Mouse (Mus musculus): ENCODE results near the gene Acsl5. TPM values are rescaled to one million over a fixed set of nuclear protein-coding genes. Genes with fewer than 3 reads are reported as not detected.

Gene Acsl5
- total RNA-seq, 4 experiments from 2014 or later, result 47.3 to 65.0 (median 57.2) TPM

DNA sequence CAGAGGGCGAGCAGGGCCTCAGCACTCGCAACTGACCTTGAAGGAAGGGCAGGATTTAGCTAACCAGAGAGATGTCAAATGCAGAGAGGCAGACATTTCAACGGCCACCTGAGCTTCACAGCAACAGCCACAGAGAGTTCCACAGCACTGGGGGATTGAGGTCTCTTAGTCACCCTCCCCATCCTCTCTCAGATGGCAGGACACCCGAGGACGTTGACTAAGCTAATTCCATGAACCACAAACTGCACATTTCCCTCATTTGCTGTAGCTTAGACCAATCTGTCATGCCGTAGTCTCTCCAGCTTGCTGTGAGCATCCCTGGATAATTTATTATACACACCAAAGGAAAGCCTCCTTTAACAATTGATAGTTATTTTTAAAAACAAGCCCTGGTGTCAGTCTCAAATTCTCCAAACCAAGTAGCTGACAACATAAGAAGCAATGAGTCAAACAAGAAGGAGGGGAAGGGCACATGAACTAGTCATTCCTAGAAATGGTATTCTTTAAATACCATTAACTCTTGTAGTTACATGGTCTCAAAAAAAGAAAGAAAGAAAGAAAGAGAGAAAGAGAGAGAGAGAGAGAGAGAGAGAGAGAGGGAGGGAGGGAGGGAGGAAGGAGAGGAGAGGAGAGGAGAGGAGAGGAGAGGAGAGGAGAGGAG, 11.8 kb upstream of the Acsl5 start:
- DNase-seq (ENCODE audit: low spot score in 2 of 2), result no peak

DNA sequence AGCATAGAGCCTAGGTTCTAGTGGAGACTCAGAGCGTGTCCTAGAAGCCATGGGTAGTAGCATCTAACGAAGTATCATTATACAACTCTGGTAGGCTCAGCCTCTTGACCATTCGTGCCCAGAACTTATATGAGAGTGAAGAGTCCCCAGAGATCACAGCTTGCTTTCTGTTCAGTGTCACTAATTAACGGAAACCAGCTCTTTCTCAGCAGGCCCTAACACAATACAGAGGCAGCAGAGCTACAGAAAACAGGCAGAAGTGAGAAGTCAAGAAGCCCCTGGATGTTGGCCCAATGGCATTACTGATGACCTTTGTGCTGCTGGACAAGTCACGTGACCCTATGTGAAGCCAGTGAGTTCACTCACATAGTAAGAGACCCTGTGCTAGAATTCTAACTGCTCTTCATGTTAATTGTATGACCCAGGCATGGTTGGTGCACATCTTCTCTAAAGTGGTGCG, 10.5 kb upstream of the Acsl5 start, which contains the start of gene Gucy2g:
Gucy2g (minus strand) TSS at position 51 of the 460 bp plus-strand sequence.
- no peak for DNase-seq (ENCODE audit: low spot score in 2 of 2)

DNA sequence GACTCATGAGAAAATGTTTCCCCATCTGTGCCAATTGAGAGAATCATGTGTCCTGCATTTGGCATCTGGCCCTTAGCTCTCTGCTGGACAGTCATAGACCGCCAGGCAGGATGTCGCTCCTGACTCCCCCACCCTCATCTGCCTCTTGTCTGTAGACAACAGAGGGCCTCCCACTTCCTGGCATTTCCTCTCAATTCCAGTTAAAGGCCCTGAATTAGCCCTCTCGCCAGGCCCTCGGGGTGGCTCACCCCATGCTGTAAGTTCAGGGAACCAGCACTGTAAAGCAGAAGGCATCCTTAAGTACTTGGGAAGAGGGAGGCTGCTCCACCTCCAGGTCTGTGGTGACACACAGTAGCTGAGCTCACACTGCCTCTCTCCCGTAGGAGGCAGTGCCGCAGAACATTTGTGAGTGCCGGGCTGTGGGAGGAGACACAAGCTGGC, 6.9 kb upstream of the Acsl5 start:
- peak in 1 of 2 experiments; percentile 78 for DNase-seq (ENCODE audit: low spot score in 2 of 2)

DNA sequence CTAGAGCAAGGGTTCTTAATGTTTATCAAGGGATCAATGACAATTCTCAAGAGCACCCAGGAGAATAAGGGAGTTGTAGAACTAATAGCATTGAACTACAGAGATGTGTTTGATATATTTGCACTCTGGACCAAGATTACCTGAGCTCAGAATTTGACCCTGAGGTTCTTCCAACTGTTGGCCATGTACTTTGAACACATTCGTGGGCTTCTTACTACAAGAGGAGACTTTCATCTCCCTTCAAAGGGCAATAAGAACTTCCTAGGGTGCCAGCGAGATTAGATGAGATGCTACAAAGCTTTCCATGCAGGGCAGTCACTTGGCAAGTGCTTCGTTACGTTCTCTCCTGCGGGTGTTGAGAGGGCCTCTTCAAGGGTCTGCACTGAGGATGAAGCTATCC, 4.2 kb upstream of the Acsl5 start:
- no peak for DNase-seq (ENCODE audit: low spot score in 2 of 2)

DNA sequence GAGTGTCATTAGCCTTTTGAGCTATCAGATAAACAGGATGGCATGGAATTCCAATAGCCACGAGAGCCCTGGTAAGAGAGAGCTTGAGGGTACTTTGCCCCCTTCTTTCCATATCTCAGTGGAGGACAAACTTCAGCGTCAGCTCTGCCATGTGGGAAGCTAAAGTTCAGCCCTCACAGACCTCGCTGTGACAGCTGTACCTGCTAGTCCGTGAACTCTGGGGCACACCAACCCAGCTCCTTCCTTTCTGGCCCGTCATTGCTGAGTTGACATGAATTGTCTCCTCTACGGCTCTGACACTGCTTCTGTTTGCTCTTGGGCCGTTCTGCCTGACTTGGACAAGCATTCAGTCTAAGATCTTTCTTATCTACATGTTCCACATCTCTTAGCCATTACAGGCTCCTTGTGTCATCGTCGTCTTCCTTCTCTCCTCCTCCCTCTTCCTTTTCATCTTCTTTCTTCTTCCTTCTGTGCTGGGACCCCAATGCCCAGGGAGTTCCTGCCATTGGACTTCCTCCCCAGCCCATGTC, 3.7 kb upstream of the Acsl5 start:
- no peak for DNase-seq (ENCODE audit: low spot score in 2 of 2)

DNA sequence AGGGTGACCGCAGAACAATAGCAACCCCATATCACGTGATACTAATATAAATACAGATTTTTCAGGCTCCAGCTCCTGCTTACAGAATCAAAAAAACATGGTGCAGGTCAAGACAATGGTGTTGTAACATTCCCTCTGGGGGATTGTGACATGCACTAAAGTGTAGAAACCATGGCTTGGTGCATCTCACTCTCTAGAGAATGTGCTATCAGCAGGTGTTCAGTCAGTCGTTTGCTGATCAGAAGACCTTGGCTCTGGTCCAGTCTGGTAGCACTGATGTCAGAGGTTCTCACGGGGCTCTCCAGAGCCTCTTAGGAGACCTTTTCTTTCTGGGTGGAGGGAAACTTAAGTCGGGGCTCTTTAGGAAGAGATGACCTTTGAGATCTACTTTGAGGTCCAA, 1.3 kb upstream of the Acsl5 start:
- DNase-seq (ENCODE audit: low spot score in 2 of 2), result no peak

DNA sequence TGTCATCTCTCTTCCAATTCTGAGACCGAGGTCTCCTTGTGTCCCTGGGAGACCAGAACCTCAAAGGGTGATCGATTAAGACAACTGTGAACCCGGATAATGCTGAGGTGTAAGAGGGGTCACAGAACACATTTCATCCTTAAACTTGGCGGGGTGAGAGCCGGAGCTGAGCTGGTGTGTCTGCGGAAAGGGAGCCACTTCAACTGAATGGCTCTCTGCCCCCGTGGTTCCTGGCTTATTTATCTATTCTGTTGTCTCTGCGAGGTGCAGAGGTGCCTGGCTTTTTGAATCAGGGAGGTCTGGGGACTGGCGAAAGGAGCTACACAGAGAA, 1.5 kb downstream of the Acsl5 start:
- DNase-seq (ENCODE audit: low spot score in 2 of 2), result no peak

DNA sequence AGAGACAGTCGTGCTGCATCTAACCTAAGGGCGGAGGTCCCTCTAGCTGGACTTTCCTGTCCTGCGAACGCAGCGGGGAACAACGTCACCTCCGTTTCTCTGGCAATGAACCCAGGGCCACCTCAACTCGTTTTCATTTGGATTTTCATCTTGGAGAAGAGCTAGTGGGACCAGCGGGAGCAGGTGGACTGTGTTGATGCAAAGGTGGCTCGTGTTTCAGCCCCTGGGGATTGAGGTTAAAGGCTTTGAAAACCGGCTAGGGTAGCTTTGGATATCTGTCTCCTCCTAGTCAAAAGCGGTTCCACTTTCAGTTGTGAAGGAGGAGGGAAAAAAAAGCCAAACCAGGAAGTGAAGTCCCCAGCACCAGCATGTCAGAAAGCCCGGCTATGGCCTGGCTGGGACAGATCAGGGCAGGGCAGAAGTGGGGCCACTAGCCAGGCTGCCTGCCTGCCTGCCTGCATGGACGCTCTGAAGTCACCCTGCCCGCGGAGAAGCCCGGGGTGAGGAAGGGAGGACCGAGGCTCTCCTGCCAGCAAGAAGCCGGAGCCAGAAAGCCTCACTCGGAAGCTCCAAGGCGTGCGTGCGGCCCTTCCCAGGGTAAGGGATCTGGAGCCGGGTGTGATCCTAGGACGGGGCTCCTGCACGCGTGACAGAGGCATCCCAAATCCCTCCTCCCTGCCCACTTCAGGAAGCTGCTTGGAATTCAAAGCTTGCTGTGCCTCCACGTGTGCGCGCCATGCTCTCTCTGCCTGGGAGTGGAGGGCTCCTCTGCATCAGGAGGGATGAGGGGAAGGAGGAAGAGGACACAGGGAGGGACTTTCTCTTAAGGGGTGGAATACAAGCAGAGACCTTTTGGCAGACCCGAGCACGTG, 2.1 kb downstream of the Acsl5 start:
- peak; percentile 46 to 57 for DNase-seq (ENCODE audit: low spot score in 2 of 2)

DNA sequence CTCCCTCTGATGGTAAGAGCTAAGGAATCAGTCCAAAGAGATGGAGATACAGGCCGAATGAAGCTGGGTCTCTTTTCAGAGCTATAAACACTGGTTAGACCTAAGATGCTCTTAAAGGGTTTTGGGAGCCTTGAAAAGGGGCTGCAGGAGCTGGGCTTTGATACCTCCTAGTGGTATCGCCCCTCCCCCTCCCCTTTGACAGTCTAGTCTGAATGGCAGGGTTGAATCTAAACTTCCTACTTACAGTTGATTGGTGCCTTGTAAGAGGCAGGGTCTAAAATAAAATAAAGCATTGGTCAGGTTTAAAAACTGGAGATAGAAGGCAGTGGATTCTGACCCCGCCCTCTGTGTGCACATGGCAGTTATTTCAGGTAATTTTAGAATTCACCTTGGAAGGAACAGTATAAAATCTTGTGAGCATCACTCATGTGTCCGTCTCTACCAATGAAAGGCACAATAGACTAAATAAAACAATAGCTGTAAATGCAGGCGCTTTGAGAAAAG, 2.8 kb downstream of the Acsl5 start:
- DNase-seq (ENCODE audit: low spot score in 2 of 2), result peak in 1 of 2 experiments; percentile 46

DNA sequence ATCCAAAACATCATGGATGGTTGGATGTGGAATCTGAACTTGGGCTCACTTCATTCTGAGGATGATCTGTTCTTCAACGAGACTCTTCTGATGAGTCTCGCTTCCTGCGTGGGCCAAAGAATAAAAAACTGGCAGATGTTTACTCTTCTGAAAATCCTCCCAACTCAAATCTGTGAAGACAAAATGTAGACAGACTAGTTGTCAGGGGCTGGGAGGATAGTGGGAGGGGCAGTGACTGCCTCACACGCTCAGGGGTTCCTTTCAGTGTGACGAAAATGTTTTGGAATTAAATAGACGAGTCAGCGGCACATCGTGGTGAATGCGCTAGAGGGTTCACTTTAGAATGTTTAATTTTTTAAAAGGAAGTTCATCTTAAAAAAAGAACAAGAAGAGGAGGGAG, 4.4 kb downstream of the Acsl5 start:
- no peak for DNase-seq (ENCODE audit: low spot score in 2 of 2)

DNA sequence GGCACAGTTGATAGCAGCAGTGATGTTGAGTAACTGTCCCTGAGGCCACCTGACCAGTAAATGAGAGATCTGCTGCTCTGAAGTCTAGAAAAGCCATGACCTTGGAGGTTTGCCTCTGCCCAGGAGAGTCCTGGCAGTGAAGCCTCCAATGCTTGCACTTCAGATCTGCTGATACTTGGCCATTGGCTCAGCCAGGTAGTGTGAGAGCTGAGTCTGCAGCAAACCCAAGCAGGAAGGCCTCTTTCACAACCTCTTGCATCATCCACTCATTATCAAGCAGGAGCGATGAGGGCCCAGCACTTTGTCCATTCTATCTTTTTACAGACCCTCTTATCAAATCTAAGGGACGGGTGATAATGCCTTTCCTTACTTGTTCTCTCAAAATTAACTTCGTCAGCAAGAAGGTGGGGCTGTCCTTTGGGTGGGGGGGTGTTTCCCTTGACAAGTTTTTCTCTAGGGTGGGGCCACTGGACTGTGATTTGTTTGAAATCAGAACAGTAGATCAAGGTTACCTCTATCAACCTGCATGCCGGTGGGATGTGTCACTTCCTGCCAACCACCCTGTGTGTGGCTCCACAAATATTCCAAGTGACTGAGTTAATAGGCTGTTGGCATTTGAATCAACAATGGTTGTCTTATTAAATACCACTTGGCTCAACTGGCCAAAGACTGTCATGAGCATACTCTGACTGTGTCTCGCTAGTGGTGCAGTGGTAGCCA, 6.1 kb downstream of the Acsl5 start:
- no peak for DNase-seq (ENCODE audit: low spot score in 2 of 2)

DNA sequence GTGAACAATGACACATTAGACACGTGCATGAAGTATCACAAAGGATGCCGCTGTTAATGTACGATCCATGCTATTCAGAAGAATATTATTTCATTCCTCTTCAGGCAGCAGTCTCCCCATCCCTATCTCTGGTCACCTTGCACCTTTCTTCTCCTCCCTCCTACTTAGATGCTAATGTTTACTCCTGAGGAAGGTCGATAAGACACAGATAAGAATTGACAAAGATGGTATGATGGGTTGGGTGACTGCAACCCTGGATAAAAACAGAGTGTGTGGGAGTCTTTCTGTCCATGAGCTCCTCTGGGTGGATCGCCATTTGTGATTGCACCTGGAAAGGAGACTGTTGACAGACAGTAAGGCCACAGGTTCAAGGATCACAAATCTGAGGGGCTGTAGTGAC, 6.8 kb downstream of the Acsl5 start:
- no peak for DNase-seq (ENCODE audit: low spot score in 2 of 2)

DNA sequence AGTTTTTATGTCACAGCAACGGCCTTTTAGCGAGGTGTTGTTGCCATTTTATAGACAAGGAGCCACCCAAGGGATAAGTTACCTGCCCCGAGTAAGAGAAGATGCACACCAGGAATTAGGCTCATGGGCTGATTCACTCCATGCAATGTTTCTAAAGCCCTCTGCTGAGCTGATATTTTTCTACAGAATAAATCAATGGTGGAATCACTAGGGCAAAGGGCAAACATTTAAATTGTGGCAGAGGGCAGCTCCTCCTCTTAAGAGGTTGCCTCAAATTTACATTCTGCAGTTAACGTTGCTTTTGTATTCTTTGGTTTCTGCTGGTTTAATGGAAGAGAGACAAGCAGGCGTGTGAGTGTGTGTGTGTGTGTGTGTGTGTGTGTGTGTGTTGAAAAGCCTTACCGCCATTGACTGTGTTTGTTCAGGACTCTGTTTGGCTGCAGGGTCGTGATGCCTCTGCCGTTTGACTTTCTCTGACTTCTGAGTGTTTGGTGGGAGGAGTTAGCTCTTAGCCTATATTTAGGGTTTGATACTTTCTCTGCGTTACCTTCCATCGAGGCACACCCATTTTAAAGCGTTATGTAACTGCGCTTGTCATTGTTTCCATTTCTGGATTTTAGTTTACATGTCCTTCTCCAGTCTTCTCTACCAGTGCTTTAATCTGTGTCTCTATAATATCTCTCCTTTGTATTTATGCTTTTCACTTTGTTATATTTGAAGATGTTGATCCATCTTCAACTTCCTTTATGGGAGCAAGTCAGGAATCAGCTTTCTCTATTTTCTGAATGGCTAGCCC, 8.8 kb downstream of the Acsl5 start:
- DNase-seq (ENCODE audit: low spot score in 2 of 2), result no peak

DNA sequence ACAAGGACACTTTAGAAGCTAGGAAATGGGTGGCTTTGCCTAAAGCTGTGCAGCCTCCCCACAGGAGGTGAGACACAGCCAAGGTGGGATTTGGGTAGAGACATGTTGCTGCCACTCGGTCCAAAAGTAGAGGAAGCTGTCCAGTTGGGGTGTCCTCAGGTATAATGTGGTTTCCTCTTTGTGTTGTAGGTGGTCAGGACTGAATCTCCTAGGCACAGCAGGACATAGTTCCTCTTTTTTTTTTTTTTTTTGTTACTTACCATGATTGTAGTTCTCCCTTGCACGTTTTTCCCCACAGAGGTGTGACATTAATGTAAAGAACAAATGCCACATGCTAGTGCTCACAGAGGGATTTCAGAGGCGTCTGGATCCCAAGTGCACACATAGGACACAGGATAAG, 13.5 kb downstream of the Acsl5 start:
- DNase-seq (ENCODE audit: low spot score in 2 of 2), result no peak

DNA sequence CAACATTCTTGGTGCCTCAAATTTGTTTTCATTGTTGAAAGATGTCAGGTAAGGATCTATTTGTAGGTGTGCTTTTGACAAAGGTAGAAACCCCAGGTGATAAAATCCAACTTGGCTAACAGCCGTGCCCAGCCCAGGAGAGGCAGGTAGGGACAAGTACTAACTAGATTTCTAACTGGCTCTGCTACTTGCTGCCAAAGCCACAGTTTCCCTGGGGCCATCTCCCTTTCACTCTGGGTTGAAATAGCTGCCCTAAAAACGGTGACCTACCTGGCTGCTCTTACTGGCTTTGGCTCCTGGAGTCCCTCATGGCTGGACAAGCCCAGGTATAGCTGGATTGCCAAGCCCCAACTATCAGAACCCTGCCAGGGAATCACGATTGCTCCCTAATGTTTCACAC, 15.0 kb downstream of the Acsl5 start:
- no peak for DNase-seq (ENCODE audit: low spot score in 2 of 2)

DNA sequence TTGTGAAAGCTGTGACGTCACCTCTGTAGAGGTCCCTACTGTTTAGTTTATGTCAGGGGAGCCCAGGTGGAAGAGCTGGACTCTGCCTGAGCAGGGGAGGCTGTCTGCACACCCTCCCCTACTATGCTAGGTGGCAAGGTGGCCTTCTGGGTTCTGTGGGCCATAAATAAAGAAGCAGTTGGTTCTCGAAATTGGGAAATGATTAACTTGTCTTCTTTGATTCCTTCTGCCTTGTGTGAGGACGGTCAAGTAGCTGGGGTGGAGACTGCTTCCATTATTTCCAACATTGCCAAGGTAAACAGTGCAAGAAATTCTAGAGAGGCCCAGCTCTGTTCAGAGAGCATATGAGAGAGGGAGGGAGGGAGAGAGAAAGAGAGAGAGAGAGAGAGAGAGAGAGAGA, 16.4 kb downstream of the Acsl5 start:
- no peak for DNase-seq (ENCODE audit: low spot score in 2 of 2)

DNA sequence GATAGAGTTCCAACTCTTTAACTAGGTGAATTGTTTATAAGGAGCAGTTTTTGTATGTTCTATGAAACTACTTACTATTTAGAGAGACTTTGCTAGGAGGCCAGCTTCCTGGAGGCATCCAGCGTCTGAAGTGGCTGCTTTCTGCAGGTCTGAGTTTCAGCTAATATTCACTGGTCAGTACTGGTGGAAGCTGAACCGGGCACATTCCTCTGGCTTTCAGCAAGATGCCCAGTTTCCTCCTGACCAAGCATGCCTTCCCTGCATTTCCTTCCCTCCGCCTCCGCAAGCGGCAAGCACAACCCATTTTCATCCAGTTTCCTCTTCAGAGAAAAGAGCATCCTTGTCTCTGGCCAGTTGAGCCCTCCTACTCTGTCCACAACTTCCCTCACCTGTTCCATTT, 17.3 kb downstream of the Acsl5 start:
- no peak for DNase-seq (ENCODE audit: low spot score in 2 of 2)

DNA sequence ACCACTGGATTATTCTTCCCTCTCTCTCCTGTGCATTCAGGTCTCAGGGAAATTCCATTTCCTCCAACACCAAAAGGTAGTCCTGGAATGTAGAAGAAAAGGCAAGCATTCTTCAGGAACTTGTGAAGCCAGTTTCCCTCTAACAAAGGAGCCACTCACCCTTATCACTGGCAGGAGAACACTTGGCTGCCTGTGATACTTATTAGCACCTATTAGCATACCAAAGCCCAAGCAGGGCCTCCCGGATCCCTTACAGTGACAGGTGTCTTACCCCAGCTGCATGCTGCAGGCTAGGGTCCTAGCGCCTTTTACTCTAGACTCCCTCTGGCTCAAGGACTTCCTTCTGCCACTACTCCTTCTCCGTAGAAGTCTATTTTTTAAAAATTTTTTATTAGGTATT, 19.7 kb downstream of the Acsl5 start:
- no peak for DNase-seq (ENCODE audit: low spot score in 2 of 2)

DNA sequence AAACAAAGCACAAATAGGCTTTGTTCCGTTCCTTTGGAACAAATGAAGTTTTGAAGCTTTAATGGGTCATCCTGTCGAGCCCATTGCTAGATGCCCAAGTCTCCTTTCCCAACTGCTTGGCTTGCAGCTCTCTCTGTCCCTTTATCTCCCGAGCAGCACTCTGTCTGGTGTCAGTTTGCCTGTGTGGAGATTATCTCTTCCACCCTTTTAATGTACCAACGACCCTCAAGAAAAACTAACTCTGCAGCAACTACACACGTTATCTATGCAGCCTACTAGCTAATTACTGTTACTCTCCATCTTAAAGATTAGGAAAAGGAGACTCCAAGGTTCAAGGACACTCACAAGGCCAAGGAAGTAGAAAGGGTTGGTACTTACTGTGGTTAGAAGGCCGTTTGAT, 21.6 kb downstream of the Acsl5 start:
- DNase-seq (ENCODE audit: low spot score in 2 of 2), result no peak

DNA sequence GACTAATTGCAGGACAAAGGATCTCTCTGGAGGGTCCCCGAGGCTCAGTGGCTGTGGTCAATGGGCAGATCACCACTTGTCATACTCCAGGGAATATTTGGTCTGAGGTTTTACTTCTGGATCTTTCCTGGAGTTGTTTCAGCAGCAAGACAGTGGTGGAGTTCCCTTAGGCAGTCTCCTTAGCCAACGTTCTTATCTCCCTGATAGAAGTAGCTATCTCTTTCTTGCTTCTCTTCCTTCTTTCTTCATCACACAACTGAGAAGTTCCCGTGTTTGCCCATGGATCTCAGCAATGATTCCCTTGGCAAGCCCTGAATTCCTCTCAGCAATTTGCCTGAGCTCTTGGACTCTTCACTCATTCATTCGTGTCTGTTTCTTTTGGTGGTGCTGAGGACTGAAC, 24.4 kb downstream of the Acsl5 start:
- no peak for DNase-seq (ENCODE audit: low spot score in 2 of 2)

DNA sequence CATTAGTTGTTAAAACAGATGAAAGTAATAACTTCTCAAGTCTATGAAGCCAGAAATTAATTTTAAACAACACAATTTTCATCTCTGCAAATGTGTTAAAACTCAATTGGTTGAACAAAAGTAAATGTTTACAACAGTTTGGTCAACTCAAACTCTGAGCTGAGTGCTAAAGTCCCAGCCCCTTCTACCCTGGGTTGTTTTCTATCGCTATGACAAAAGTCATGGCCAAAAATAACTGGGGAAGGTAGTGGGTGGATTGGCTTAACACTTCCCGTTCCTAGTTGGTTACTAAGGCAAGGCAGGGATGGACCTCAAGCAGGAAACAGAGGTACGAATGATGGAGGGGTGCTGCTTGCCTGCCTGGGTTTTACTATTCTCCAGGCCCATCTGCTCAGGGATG, 25.0 kb downstream of the Acsl5 start:
- no peak for DNase-seq (ENCODE audit: low spot score in 2 of 2)

All from left cerebral cortex, adult 8-10 months (tissue).